Mouse (Mus musculus) E14TG2a.4 (cell line): Measurements from ENCODE around the gene Gad2.
"Not testable (repeated sequence)": the region's sequence is repeated elsewhere in the genome, so short reads cannot be mapped to it uniquely, and the experiment has no call there.

ENCODE experiments used
- CTCF ChIP-seq: conservative IDR thresholded peaks from 2 replicates; pipeline ENCODE4 v1.5.1; 2014; ENCODE audit warnings: low read length
- POU5F1 ChIP-seq: IDR thresholded peaks from 2 replicates; pipeline ENCODE4 v1.6.1; 2014; ENCODE audit warnings: low read length, borderline replicate concordance

DNA sequence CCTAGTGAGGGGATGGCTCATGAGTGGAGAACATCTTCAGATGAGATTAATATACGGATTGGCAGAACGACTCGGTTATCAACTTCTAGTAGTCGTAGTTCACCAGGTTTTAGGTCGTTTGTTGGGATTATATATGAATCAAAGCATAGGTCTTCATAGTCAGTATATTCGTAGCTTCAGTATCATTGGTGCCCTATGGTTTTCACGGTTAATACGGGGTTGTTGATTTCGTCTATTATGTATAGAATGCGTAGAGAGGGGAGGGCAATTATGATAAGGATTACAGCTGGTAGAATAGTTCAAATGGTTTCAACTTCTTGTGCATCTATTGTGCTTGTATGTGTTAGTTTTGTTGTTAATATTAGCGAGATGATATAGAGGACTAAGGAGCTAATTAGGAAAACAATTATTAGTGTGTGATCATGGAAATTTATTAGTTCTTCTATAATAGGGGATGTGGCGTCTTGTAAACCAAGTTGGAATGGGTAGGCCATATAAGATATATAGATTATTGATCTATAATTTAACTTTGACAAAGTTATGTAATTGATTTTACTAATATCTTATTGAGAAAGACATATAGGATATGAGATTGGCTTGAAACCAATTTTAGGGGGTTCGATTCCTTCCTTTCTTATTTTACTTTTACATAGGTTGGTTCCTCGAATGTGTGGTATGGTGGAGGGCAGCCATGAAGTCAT is 34.4 kb upstream of the Gad2 start:
- TF ChIP-seq CTCF, POU5F1: not testable (repeated sequence)
